In the genomic region with DNA sequence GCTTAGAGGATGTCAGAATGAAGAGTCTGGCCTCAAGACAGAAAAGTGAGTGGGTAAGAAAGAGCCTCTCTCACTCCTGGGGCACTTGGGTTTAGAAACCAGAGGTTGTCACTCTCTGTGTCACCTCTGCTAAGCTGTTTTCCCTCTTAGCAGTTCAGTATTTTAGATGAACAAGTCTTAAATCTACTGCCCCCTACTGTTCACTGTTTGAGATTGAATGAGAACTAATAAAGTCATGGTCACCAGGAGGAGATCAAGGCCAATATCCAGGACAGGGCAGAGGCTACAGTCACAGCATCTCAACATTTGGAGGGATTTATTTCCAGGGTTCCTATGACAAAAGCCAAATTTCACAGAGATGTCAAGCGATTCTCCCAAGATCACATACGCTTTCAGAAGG, we compare ENCODE assay signal across 11 mouse cellular contexts.
A peak's percentile ranks its signal among the peaks of the same experiment; 100 is the strongest.
DNase-seq lines count a peak whose midpoint lies in the region; ATAC-seq and TF ChIP-seq lines count a peak whose summit lies in the region.
"Had no signal": no experiment of that assay in that cellular context is flagged by ENCODE, and none has a peak within 500 bp of the region (broad histone marks: within the 10 kb centered on the region; RNA-seq: fewer than 3 reads in every experiment).

No protein-coding gene starts in this region.

- H3K4me3 ChIP-seq in cerebellum, adult 2 months (replicated peaks; ENCODE audit: insufficient read depth, low read depth, low read length) = no peak overlapping the region
- H3K4me3 ChIP-seq in layer of hippocampus, adult 2 months = peak overlapping the region; percentile 47
- H3K4me3 ChIP-seq in midbrain, embryonic 16.5 days (ENCODE audit: low read depth, low read length) = no peak overlapping the region

- 0 out of 2 replicates have a peak, but pooled peaks have one; percentile 45 for ATAC-seq in common myeloid progenitor, adult 5-6 weeks (replicated peaks; ENCODE audit: low read depth, poor library complexity, severe bottlenecking)
- no peak for ATAC-seq in midbrain, embryonic 16.5 days
- ATAC-seq: inflammation-experienced regulatory T-cells, adult 6 months had no signal

- no peak for TF ChIP-seq CTCF in cerebellum, adult 2 months (IDR thresholded peaks at IDR 0.05; ENCODE audit: borderline replicate concordance, insufficient read depth, low read depth, low read length)
- peak; percentile 80 for TF ChIP-seq CTCF in layer of hippocampus, adult 2 months (conservative IDR thresholded peaks at IDR 0.05)

- H3K9ac ChIP-seq in midbrain, embryonic 16.5 days (ENCODE audit: low read depth, low read length) = no peak overlapping the region

- TF ChIP-seq POLR2A in cerebellum, adult 2 months (IDR thresholded peaks at IDR 0.05; ENCODE audit: borderline replicate concordance, insufficient read depth, low read length) = no peak

- no peaks in the 10 kb centered on the region for H3K27me3 ChIP-seq in cerebellum, adult 2 months (ENCODE audit: control insufficient read depth, insufficient read depth, low read length)
- H3K27me3 ChIP-seq in midbrain, embryonic 16.5 days (ENCODE audit: control insufficient read depth, insufficient read depth, low read depth, low read length) = no peaks in the 10 kb centered on the region

- DNase-seq in cerebellum, adult 9-10 months = peak; percentile 47
- no peak for DNase-seq in cerebellum, adult 2 months
- DNase-seq in layer of hippocampus, adult 2 months (ENCODE audit: low spot score in 2 of 2) = no peak
- no peak for DNase-seq in layer of hippocampus, adult 18-20 months (ENCODE audit: low spot score in 2 of 2)
- no peak for DNase-seq in left cerebral cortex, adult 8-10 months (ENCODE audit: low spot score in 2 of 2)
- DNase-seq in left cerebral cortex, postnatal 4 days = no peak
- DNase-seq: cerebellum, adult 8-10 months; thymus, postnatal 4 days had no signal

- H3K4me1 ChIP-seq in cerebellum, adult 2 months (ENCODE audit: control insufficient read depth, insufficient read depth, low read length) = 0 out of 2 replicates have a peak, but pooled peaks cover 3% of the 10 kb centered on the region
- peaks cover 45% of the 10 kb centered on the region for H3K4me1 ChIP-seq in midbrain, embryonic 16.5 days (ENCODE audit: control insufficient read depth, insufficient read depth, low read length)

- H3K9me3 ChIP-seq in midbrain, embryonic 16.5 days (replicated peaks; ENCODE audit: control insufficient read depth, low read length, poor library complexity, severe bottlenecking) = no peaks in the 10 kb centered on the region

- no peak overlapping the region for H3K27ac ChIP-seq in cerebellum, adult 2 months (ENCODE audit: insufficient read depth, low read length)
- 0 out of 2 replicates have a peak overlapping the region, but pooled peaks have one; percentile 43 for H3K27ac ChIP-seq in layer of hippocampus, adult 2 months
- H3K27ac ChIP-seq in midbrain, embryonic 16.5 days (ENCODE audit: low read length) = no peak overlapping the region

- WGBS in cerebellum, adult 2 months = 90% methylated on average over 2 of the region's 2 CpGs
- WGBS in midbrain, embryonic 16.5 days = 84% methylated on average over 2 of the region's 2 CpGs

- H3K4me2 ChIP-seq in midbrain, embryonic 16.5 days (ENCODE audit: low read length) = peak overlapping the region; percentile 65

- intact Hi-C loops in left cerebral cortex, postnatal 4 days (cut with DNase I) = loop anchor here (5.0 to 10.0 kb wide), 2 partner anchors 117 to 190 kb away; no protein-coding TSS in a partner anchor

- no peaks in the 10 kb centered on the region for H3K36me3 ChIP-seq in midbrain, embryonic 16.5 days (ENCODE audit: control insufficient read depth, insufficient read depth, low read length)
